Mouse (Mus musculus) lung, adult 2 months (tissue): ENCODE measurements around the gene Olfr578.

Experiments used
- CTCF ChIP-seq: fragments of 200-500 bp; IDR thresholded peaks from 2 replicates; pipeline ENCODE4 v1.5.1; 2011; ENCODE audit warnings: mild to moderate bottlenecking, low read length, control low read depth; ENCODE audit not compliant: insufficient read depth
- POLR2A ChIP-seq: fragments of 200-500 bp; IDR thresholded peaks from 2 replicates; pipeline ENCODE4 v1.6.1; 2011; ENCODE audit warnings: low read depth, mild to moderate bottlenecking, control low read depth, low read length, borderline replicate concordance; ENCODE audit errors: extremely low read depth

DNA sequence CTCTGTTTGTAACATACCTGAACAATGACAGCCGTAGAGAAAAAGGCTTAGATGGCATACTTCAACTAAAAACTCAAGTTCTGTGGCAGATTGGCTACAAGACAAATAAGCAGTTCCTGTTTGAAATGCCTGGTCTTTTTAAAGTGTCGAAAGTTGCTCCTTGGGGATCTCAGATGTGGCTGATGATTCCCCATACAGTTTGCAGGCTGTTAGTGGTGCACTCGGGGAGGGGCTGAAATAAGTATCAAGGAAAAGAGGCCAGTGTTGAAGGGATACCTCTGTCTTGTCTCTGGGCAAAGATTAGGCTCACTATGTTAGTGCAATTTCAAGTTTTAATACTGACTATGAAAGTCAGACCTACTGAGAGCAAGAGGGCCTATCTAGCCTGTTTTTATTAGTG lies at the start of gene Olfr578:
- TF ChIP-seq POLR2A (no peak), CTCF (no peak)
